Mouse (Mus musculus) spleen, postnatal 36 days (tissue): ENCODE data around the gene Wbp1.

Source experiments
- DNase-seq, 2 experiments: peaks; one replicate each; pipeline ENCODE4 v3.0.0; 2022; ENCODE audit warnings: low spot score in 2 of 2, mixed read lengths in 1 of 2

The Wbp1 gene

GRCm38 (mm10) chr6:83116373-83117164 is 4.8 kb downstream of the Wbp1 start:
- DNase-seq, result no peak

GRCm38 (mm10) chr6:83115682-83116372 is 5.5 kb downstream of the Wbp1 start:
- no peak for DNase-seq

- peak; percentile 94 to 95 for DNase-seq
Measured at GRCm38 (mm10) chr6:83115011-83115671, 6.2 kb downstream of the Wbp1 start, which contains the start of gene Mogs. Mogs (plus strand) TSS chr6:83115496.

GRCm38 (mm10) chr6:83111510-83112136 is 9.7 kb downstream of the Wbp1 start:
- no peak for DNase-seq

GRCm38 (mm10) chr6:83108762-83109668 is 12.3 kb downstream of the Wbp1 start, which contains the start of gene Mrpl53:
Mrpl53 (plus strand) TSS chr6:83109040.
- DNase-seq, result peak; percentile 74 to 77

- DNase-seq, result peak; percentile 69 to 81
Measured at GRCm38 (mm10) chr6:83107566-83108400, 13.6 kb downstream of the Wbp1 start.

- no peak for DNase-seq
Measured at GRCm38 (mm10) chr6:83104158-83104557, 17.2 kb downstream of the Wbp1 start.

- no peak for DNase-seq
Measured at GRCm38 (mm10) chr6:83103130-83103650, 18.2 kb downstream of the Wbp1 start.

- DNase-seq, result peak; percentile 63 to 68
Measured at GRCm38 (mm10) chr6:83101688-83102556, 19.4 kb downstream of the Wbp1 start.

- peak; percentile 92 to 95 for DNase-seq
Measured at GRCm38 (mm10) chr6:83101316-83101687, 20.1 kb downstream of the Wbp1 start, which contains the start of the genes Ccdc142 and Gm42688. Ccdc142 (plus strand) TSS chr6:83101601. Gm42688 (plus strand) TSS chr6:83101617.

- no peak for DNase-seq
Measured at GRCm38 (mm10) chr6:83098411-83098810, 22.9 kb downstream of the Wbp1 start.

GRCm38 (mm10) chr6:83095968-83096367 is 25.4 kb downstream of the Wbp1 start:
- no peak for DNase-seq

- no peak for DNase-seq
Measured at GRCm38 (mm10) chr6:83092416-83093127, 28.8 kb downstream of the Wbp1 start.

GRCm38 (mm10) chr6:83087926-83088260 is 33.5 kb downstream of the Wbp1 start:
- DNase-seq, result no peak

- DNase-seq, result no peak
Measured at GRCm38 (mm10) chr6:83087205-83087925, 34.0 kb downstream of the Wbp1 start.

- DNase-seq, result no peak
Measured at GRCm38 (mm10) chr6:83086121-83087035, 35.0 kb downstream of the Wbp1 start, which contains the start of gene Lbx2. Lbx2 (plus strand) TSS chr6:83086367.
